ENCODE assay signal across 9 mouse cellular contexts in genomic region chr11:84523841-84524510, GRCm38 (mm10). TPM values are rescaled to one million over a fixed set of nuclear protein-coding genes. Genes with fewer than 3 reads are reported as not detected.
DNase-seq lines count a peak whose midpoint lies in the region; ATAC-seq lines count a peak whose summit lies in the region.
"Had no signal": no experiment of that assay in that cellular context is flagged by ENCODE, and none has a peak within 500 bp of the region (broad histone marks: within the 10 kb centered on the region; RNA-seq: fewer than 3 reads in every experiment).

No protein-coding gene starts in this region.

- H3K9ac ChIP-seq in heart, embryonic 14.5 days (ENCODE audit: low read length) = no peak overlapping the region
- no peak overlapping the region for H3K9ac ChIP-seq in limb, embryonic 11.5 days (ENCODE audit: low read length)
- no peak overlapping the region for H3K9ac ChIP-seq in stomach, embryonic 16.5 days (ENCODE audit: low read length)

- DNase-seq in cerebellum, adult 18-20 months = peak; percentile 60 to 73
- no peak for DNase-seq in cerebellum, adult 11-12 months
- peak; percentile 60 for DNase-seq in cerebellum, adult 8-10 months
- DNase-seq in limb, embryonic 11.5 days (ENCODE audit: low spot score) = peak; percentile 73
- no peak for DNase-seq in yolk sac, embryonic 10.5 days (ENCODE audit: low spot score)
- no peak for DNase-seq in left cerebral cortex, postnatal 4 days

- ATAC-seq in heart, embryonic 14.5 days (ENCODE audit: insufficient number of reproducible peaks, insufficient read depth, low FRiP score, low read depth) = no peak
- ATAC-seq in limb, embryonic 11.5 days (ENCODE audit: insufficient number of reproducible peaks, low FRiP score, low TSS enrichment, low read depth) = no peak
- ATAC-seq in stomach, embryonic 16.5 days (ENCODE audit: insufficient read depth, low FRiP score) = no peak

- H3K4me3 ChIP-seq in heart, embryonic 14.5 days (ENCODE audit: control insufficient read depth in 1 of 2, insufficient read depth in 1 of 2, low read depth in 1 of 2, low read length in 2 of 2) = peak overlapping the region in 1 of 2 experiments; percentile 56; a peak in 2 of 4 replicates
- H3K4me3 ChIP-seq in limb, embryonic 11.5 days (ENCODE audit: low read depth, low read length) = 0 out of 2 replicates have a peak overlapping the region, but pooled peaks have one; percentile 3
- H3K4me3 ChIP-seq in stomach, embryonic 16.5 days (replicated peaks; ENCODE audit: low read length) = peak overlapping the region; percentile 4; the same call in 1 of the 2 replicates

- no peaks in the 10 kb centered on the region for H3K9me3 ChIP-seq in heart, embryonic 14.5 days (ENCODE audit: control insufficient read depth, low read length)
- H3K9me3 ChIP-seq in limb, embryonic 11.5 days (ENCODE audit: control insufficient read depth, low read length) = no peaks in the 10 kb centered on the region
- no peaks in the 10 kb centered on the region for H3K9me3 ChIP-seq in stomach, embryonic 16.5 days (replicated peaks; ENCODE audit: control insufficient read depth, low read length)

- no peak overlapping the region for H3K27ac ChIP-seq in heart, embryonic 14.5 days (replicated peaks in 1 of 2; ENCODE audit: control insufficient read depth in 1 of 2, insufficient read depth in 1 of 2, low read depth in 2 of 2, low read length in 2 of 2)
- H3K27ac ChIP-seq in limb, embryonic 11.5 days (replicated peaks; ENCODE audit: low read depth, low read length) = no peak overlapping the region
- no peak overlapping the region for H3K27ac ChIP-seq in stomach, embryonic 16.5 days (ENCODE audit: low read length)

- no peaks in the 10 kb centered on the region for H3K36me3 ChIP-seq in heart, embryonic 14.5 days (ENCODE audit: control insufficient read depth, insufficient read depth, low read length)
- H3K36me3 ChIP-seq in limb, embryonic 11.5 days (ENCODE audit: control insufficient read depth, insufficient read depth, low read length) = no peaks in the 10 kb centered on the region
- H3K36me3 ChIP-seq in stomach, embryonic 16.5 days (ENCODE audit: control insufficient read depth, insufficient read depth, low read length) = no peaks in the 10 kb centered on the region

- WGBS in heart, embryonic 14.5 days = under 1% methylated on average over 35 of the region's 35 CpGs
- WGBS in limb, embryonic 11.5 days = under 1% methylated on average over 35 of the region's 35 CpGs
- WGBS in stomach, embryonic 16.5 days = under 1% methylated on average over 35 of the region's 35 CpGs

- intact Hi-C loops in left cerebral cortex, postnatal 4 days (cut with DNase I) = loop anchor here (10.0 kb wide), 2 partner anchors 121 to 271 kb away; no protein-coding TSS in a partner anchor

- H3K4me2 ChIP-seq in heart, embryonic 14.5 days (ENCODE audit: low read length) = peak overlapping the region; percentile 92
- peak overlapping the region; percentile 87 for H3K4me2 ChIP-seq in limb, embryonic 11.5 days (ENCODE audit: low read depth, severe bottlenecking)
- H3K4me2 ChIP-seq in stomach, embryonic 16.5 days (ENCODE audit: low read depth, low read length) = peak overlapping the region; percentile 15; the same call in 1 of the 2 replicates

- H3K27me3 ChIP-seq in heart, embryonic 14.5 days (ENCODE audit: control insufficient read depth, insufficient read depth, low read length) = peaks cover 100% of the 10 kb centered on the region
- H3K27me3 ChIP-seq in limb, embryonic 11.5 days (ENCODE audit: control insufficient read depth, insufficient read depth, low read length) = peaks cover 91% of the 10 kb centered on the region
- peaks cover 98% of the 10 kb centered on the region for H3K27me3 ChIP-seq in stomach, embryonic 16.5 days (ENCODE audit: control insufficient read depth, insufficient read depth, low read length)

- H3K4me1 ChIP-seq in heart, embryonic 14.5 days (ENCODE audit: control insufficient read depth in 2 of 2, insufficient read depth in 2 of 2, low read length in 2 of 2) = peaks cover 14 to 28% of the 10 kb centered on the region in 2 experiments
- H3K4me1 ChIP-seq in limb, embryonic 11.5 days (ENCODE audit: control insufficient read depth, insufficient read depth, low read length) = peaks cover 4% of the 10 kb centered on the region; the same call in 1 of the 2 replicates
- H3K4me1 ChIP-seq in stomach, embryonic 16.5 days (ENCODE audit: control insufficient read depth, insufficient read depth, low read length) = peaks cover 20% of the 10 kb centered on the region

RNA-seq across cellular contexts. Expression of gene Lhx1, which starts 1.4 kb away (rescaled TPM):
- not detected in 2 replicates for polyA plus RNA-seq in heart, embryonic 14.5 days (2014; fragmentation: Nextera tagmentation; extraction: Ambion mirVana)
- 0.36 and 0.60 TPM in 2 replicates for polyA plus RNA-seq in limb, embryonic 11.5 days (2014; fragmentation: Nextera tagmentation; extraction: Ambion mirVana)
- polyA plus RNA-seq in stomach, embryonic 16.5 days (2015; fragmentation: Nextera tagmentation; extraction: Ambion mirVana) = 0.31 and 0.32 TPM in 2 replicates
- total RNA-seq in left cerebral cortex, postnatal 4 days (2021) = 1 to 10 TPM; 1.5 to 1.6 TPM
- polyA plus RNA-seq: C2C12 had no signal

RNA-seq across cellular contexts. Expression of gene Aatf, which starts 10.7 kb away (rescaled TPM):
- polyA plus RNA-seq in heart, embryonic 14.5 days (2014; fragmentation: Nextera tagmentation; extraction: Ambion mirVana) = 21.0 and 23.8 TPM in 2 replicates
- 51.1 and 53.3 TPM in 2 replicates for polyA plus RNA-seq in limb, embryonic 11.5 days (2014; fragmentation: Nextera tagmentation; extraction: Ambion mirVana)
- polyA plus RNA-seq in stomach, embryonic 16.5 days (2015; fragmentation: Nextera tagmentation; extraction: Ambion mirVana) = 50.1 and 55.3 TPM in 2 replicates
- total RNA-seq in left cerebral cortex, postnatal 4 days (2021) = 10 to 100 TPM; 28.1 to 29.7 TPM

Comparison
In these comparisons a context has a peak if more than half of its experiments do, and no peak if none do; other contexts are left out.
1. DNase-seq: peak in cerebellum, adult 18-20 months (2 of 2), cerebellum, adult 8-10 months (single experiment) and limb, embryonic 11.5 days (single experiment); none in cerebellum, adult 11-12 months (single experiment), yolk sac, embryonic 10.5 days (single experiment) and left cerebral cortex, postnatal 4 days (single experiment).
2. H3K4me2 ChIP-seq: peak in every context shown above with its lines; median percentile 92 in heart, embryonic 14.5 days; 87 in limb, embryonic 11.5 days; 15 in stomach, embryonic 16.5 days.